Mouse (Mus musculus) hindbrain, embryonic 15.5 days (tissue): ENCODE measurements around the gene Hdac9. TPM values are rescaled to one million over a fixed set of nuclear protein-coding genes. Genes with fewer than 3 reads are reported as not detected.

Source experiments
- ATAC-seq: fragments of 200-750 bp; cut with Nextera tagmentation; 2 replicates; pipeline ENCODE4 v1.8.0; 2017; ENCODE audit warnings: low read depth, moderate number of reproducible peaks, moderate TSS enrichment; ENCODE audit not compliant: low FRiP score
- H3K27ac ChIP-seq: fragments of 300-500 bp; sonication (generic); replicated peaks from 2 replicates; pipeline ENCODE4 v1.5.1; 2015; ENCODE audit warnings: mild to moderate bottlenecking, inconsistent platforms
- H3K27me3 ChIP-seq: fragments of 300-500 bp; sonication (generic); 2 replicates; pipeline ENCODE4 v1.6.1; 2015; ENCODE audit warnings: control low read depth, inconsistent platforms
- H3K36me3 ChIP-seq: fragments of 300-500 bp; sonication (generic); 2 replicates; pipeline ENCODE4 v1.6.1; 2015; ENCODE audit warnings: control low read depth, inconsistent platforms
- H3K4me1 ChIP-seq: fragments of 300-500 bp; sonication (generic); replicated peaks from 2 replicates; pipeline ENCODE4 v1.6.1; 2015; ENCODE audit warnings: control low read depth, inconsistent platforms
- H3K4me2 ChIP-seq: fragments of 300-500 bp; sonication (generic); 2 replicates; pipeline ENCODE4 v1.6.1; 2015; ENCODE audit warnings: moderate library complexity, mild to moderate bottlenecking, inconsistent platforms
- H3K4me3 ChIP-seq: fragments of 300-500 bp; sonication (generic); 2 replicates; pipeline ENCODE4 v1.5.1; 2015; ENCODE audit warnings: mild to moderate bottlenecking, inconsistent platforms
- H3K9ac ChIP-seq: fragments of 300-500 bp; sonication (generic); 2 replicates; pipeline ENCODE4 v1.6.1; 2015; ENCODE audit warnings: inconsistent platforms
- H3K9me3 ChIP-seq: fragments of 300-500 bp; sonication (generic); 2 replicates; pipeline ENCODE4 v1.6.1; 2016; ENCODE audit warnings: control low read depth, inconsistent platforms
- WGBS: fragments of 180-500 bp; shearing (Covaris S2); methylation state at CpG from one replicate; pipeline ENCODE4 v1.1.7; 2015; 5-methylcytosine and 5-hydroxymethylcytosine counted together
- polyA plus RNA-seq: library from polyadenylated mRNA; unstranded; fragments of >200 nt; fragmentation: Nextera tagmentation; extraction: Ambion mirVana; gene quantifications from 2 replicates; pipeline ENCODE4 v1.2.1, GENCODE M21; 2015

Hdac9 gene
- polyA plus RNA-seq, 1 experiment from 2014 or later: 12.3 TPM

- no peak for ATAC-seq
- Histone ChIP-seq H3K36me3 (no peaks in the 10 kb centered on the region), H3K4me1 (peaks cover 12% of the 10 kb centered on the region; the same call in 1 of the 2 replicates), H3K4me3 (no peak overlapping the region), H3K9ac (no peak overlapping the region), H3K9me3 (no peaks in the 10 kb centered on the region), H3K27ac (no peak overlapping the region), H3K27me3 (no peaks in the 10 kb centered on the region), H3K4me2 (no peak overlapping the region)
- 70% methylated on average over 9 of the region's 9 CpGs for WGBS
Observed at GRCm38 (mm10) chr12:34221014-34221413, 695.9 kb downstream of the Hdac9 start.

DNA sequence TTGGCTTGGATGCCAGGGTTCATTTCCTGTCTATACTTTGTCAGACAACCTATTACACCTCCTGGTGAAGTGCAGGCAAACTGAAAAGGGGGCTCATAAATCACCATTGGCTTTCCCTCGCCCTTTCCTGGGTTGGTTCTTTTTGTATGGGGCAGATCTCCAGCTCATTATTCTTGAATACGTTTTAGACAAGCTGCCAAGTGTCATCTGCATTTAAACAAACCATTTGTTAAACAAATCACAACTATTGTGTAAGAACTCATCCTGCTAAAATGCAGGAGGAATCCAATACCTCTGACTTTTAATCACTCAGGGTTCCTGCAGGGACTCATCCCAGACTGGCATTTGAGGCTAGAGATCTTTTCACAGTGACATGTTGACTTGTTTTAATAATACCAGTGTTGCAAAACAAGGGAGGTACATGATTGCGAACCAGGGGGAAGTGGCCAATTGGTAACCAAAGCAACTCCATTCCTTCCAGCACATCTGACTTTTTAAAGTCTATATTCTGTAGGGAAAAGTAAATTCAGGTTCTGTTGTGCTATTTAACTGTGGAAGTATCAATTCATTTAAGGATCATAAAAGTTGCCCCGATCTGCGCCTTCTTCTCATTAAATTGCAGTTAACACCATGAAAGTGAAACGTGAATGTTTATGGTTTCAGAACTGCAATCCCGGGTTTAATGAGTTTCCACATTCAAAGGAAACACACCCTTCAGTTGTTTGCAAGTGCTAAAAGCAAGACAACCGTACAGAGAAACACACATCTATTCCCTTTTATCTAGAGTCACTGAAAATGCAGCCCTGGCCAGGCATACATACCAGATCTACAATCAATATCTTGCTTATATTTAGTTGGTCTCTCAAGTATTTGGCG lies 696.6 kb downstream of the Hdac9 start:
- Histone ChIP-seq H3K9ac (no peak overlapping the region), H3K4me2 (no peak overlapping the region), H3K4me1 (peaks cover 12% of the 10 kb centered on the region), H3K36me3 (no peaks in the 10 kb centered on the region), H3K4me3 (no peak overlapping the region), H3K27ac (no peak overlapping the region), H3K27me3 (no peaks in the 10 kb centered on the region), H3K9me3 (no peaks in the 10 kb centered on the region)
- ATAC-seq: no peak
- WGBS: 39% methylated on average over 9 of the region's 9 CpGs

GRCm38 (mm10) chr12:34218561-34218960 lies 698.3 kb downstream of the Hdac9 start:
- Histone ChIP-seq H3K4me3 (no peak overlapping the region), H3K4me1 (peaks cover 12% of the 10 kb centered on the region), H3K36me3 (no peaks in the 10 kb centered on the region), H3K27me3 (no peaks in the 10 kb centered on the region), H3K4me2 (no peak overlapping the region), H3K27ac (no peak overlapping the region), H3K9ac (no peak overlapping the region), H3K9me3 (no peaks in the 10 kb centered on the region)
- WGBS: 93% methylated on average over 2 of the region's 2 CpGs
- no peak for ATAC-seq

DNA sequence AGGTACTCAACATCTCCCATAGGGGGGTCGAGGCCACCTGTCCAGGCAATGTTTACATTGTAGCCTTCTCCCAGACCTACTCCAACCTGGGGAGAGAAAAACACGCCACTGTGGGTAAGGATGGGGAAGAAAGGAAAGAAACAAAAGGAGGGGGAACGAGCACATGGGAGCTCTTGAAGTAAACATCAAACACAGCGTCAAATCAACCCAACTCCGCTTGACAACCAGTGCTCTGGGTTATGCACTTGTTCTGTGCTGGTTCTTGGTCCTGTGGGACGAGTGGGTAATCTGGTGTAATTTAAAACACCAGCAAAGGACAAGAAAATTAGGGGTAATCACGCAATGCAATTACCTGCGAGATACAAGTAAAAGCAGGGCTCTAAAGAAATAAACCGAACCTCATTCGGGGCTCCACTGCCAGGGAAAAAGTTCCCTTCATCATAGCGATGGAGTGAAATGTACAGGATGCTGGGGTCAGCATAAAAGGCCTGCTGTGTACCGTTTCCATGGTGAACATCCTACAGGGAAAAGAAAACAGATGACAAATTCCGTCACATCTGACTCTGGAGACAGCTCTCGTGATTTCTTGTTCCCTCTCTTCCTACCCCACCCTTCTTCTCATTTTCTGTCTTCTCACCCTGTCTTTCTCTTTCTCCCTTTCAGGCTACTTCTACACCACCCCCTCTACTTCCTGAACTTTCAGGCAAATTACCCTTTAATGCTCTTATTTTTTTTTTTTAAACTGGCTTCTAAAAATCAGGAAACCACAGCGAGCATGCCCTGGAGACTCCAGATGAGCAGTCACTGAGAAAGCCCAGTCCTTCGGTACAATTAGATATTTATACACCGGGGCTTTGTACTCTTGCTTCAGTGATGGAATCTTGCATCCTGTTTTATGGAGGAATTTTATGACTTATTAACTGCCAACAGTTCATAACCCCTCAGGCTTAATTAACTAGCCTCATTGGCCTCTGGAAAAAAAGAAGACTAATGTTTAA lies 701.6 kb downstream of the Hdac9 start:
- H3K36me3 ChIP-seq: no peaks in the 10 kb centered on the region
- 61% methylated on average over 17 of the region's 17 CpGs for WGBS
- H3K27me3 ChIP-seq: no peaks in the 10 kb centered on the region
- H3K4me1 ChIP-seq: peaks cover 5% of the 10 kb centered on the region
- no peak overlapping the region for H3K4me2 ChIP-seq
- H3K4me3 ChIP-seq: no peak overlapping the region
- no peak overlapping the region for H3K27ac ChIP-seq
- peak; percentile 61; the same call in 1 of the 2 replicates for ATAC-seq
- no peaks in the 10 kb centered on the region for H3K9me3 ChIP-seq
- no peak overlapping the region for H3K9ac ChIP-seq

- no peaks in the 10 kb centered on the region; the same call in 1 of the 2 replicates for H3K4me1 ChIP-seq
- no peaks in the 10 kb centered on the region for H3K36me3 ChIP-seq
- no peaks in the 10 kb centered on the region for H3K9me3 ChIP-seq
- no peak overlapping the region for H3K9ac ChIP-seq
- H3K4me2 ChIP-seq: no peak overlapping the region
- no peak overlapping the region for H3K4me3 ChIP-seq
- no peak for ATAC-seq
- H3K27me3 ChIP-seq: no peaks in the 10 kb centered on the region
- H3K27ac ChIP-seq: no peak overlapping the region
- WGBS: 88% methylated on average over 3 of the region's 3 CpGs
Observed at GRCm38 (mm10) chr12:34212162-34212561, 704.7 kb downstream of the Hdac9 start.

GRCm38 (mm10) chr12:34201471-34201870 lies 715.4 kb downstream of the Hdac9 start:
- Histone ChIP-seq H3K36me3 (no peaks in the 10 kb centered on the region), H3K4me1 (no peaks in the 10 kb centered on the region), H3K27ac (no peak overlapping the region), H3K4me3 (no peak overlapping the region), H3K9ac (no peak overlapping the region), H3K4me2 (no peak overlapping the region), H3K9me3 (no peaks in the 10 kb centered on the region), H3K27me3 (no peaks in the 10 kb centered on the region)
- no peak for ATAC-seq
- 71% methylated on average over 3 of the region's 3 CpGs for WGBS

- Histone ChIP-seq H3K9me3 (no peaks in the 10 kb centered on the region), H3K4me2 (no peak overlapping the region), H3K4me1 (no peaks in the 10 kb centered on the region), H3K4me3 (no peak overlapping the region), H3K27me3 (no peaks in the 10 kb centered on the region), H3K9ac (no peak overlapping the region), H3K27ac (no peak overlapping the region), H3K36me3 (no peaks in the 10 kb centered on the region)
- no peak for ATAC-seq
- 72% methylated on average over 4 of the region's 4 CpGs for WGBS
Observed at GRCm38 (mm10) chr12:34200030-34200446, 716.9 kb downstream of the Hdac9 start.

DNA sequence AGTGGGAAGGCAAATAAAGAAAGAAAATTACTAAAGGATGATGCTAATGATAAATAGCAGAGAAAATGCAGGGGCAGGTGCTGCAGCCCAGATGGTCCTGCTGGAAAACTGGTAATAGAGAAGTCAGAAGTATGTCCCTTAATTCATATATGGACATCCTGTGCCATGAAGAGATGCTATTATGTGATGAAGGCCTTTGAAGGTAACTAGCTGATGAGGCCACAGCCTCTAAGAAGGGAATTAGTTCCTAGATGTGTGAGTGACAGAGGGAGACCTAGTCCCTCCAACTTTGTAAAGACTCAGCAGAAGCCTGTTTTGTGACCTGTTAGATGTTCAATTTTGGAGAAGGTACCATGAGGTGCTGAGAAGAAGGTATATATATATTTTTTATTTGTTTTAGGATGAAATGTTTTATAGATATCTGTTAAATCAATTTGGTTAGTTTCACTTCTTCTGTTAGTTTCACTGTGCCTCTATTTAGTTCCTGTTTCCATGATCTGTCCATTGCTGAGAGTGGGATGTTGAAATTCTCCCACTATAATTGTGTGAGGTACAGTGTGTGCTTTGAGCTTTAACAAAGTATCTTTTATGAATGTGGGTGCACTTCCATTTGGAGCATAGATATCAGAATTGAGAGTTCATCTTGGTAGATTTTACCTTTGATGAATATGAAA lies 721.6 kb downstream of the Hdac9 start:
- H3K36me3 ChIP-seq: no peaks in the 10 kb centered on the region

DNA sequence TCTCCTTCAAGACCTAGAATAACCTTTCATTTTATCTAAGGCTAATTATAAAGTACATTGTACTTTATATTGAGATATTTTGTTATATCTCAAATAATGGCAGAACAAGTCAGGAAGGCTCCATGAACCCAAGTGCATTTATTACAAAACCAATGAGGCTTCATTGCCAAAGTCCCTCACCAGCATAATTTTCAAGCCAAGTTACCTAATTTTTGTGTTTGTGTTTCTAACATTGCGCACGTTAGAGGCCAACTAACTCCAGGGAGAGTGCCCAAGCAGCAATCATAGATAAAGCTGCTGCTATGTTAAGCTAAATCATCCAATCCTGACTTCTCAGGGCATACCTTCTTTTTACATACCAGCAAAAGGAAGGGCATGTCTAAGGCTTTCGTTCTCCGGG lies 722.8 kb downstream of the Hdac9 start:
- ATAC-seq: no peak
- no peak overlapping the region for H3K4me2 ChIP-seq
- no peak overlapping the region for H3K27ac ChIP-seq
- H3K9ac ChIP-seq: no peak overlapping the region
- no peak overlapping the region for H3K4me3 ChIP-seq
- no peaks in the 10 kb centered on the region for H3K4me1 ChIP-seq
- H3K27me3 ChIP-seq: no peaks in the 10 kb centered on the region
- 90% methylated on average over 4 of the region's 4 CpGs for whole genome bisulfite sequencing
- no peaks in the 10 kb centered on the region for H3K36me3 ChIP-seq
- no peaks in the 10 kb centered on the region for H3K9me3 ChIP-seq

More for the DNA sequence above, 721.6 kb downstream of the Hdac9 start:
- no peak overlapping the region for H3K9ac ChIP-seq
- H3K27ac ChIP-seq: no peak overlapping the region
- no peak overlapping the region for H3K4me3 ChIP-seq
- H3K9me3 ChIP-seq: no peaks in the 10 kb centered on the region
- H3K4me1 ChIP-seq: no peaks in the 10 kb centered on the region
- no peak overlapping the region for H3K4me2 ChIP-seq
- ATAC-seq: no peak
- H3K27me3 ChIP-seq: no peaks in the 10 kb centered on the region

DNA sequence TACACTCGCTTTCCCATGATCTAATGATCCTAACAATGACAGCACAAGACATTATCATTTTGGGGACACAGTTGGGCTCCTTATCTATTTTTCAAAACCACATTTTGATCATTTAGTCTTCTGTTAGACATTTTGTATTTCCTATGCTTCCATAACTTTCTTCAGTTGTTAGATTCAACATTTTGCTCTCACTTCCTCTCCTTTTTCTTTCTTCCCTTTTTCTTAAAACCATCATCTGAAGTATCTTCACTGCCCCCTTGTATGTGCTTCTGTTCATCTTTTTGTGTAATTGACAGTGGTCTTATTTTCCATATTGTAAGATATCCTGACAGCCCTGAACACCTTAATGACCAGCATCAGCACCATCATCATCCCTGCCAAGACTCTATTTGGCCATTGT lies 725.6 kb downstream of the Hdac9 start:
- 91% methylated on average over 1 of the region's 1 CpGs for WGBS
- Histone ChIP-seq H3K4me2 (no peak overlapping the region), H3K27me3 (no peaks in the 10 kb centered on the region), H3K4me1 (no peaks in the 10 kb centered on the region), H3K9me3 (no peaks in the 10 kb centered on the region), H3K4me3 (no peak overlapping the region), H3K9ac (no peak overlapping the region), H3K36me3 (no peaks in the 10 kb centered on the region), H3K27ac (no peak overlapping the region)
- no peak for ATAC-seq

- WGBS: 87% methylated on average over 4 of the region's 4 CpGs
Observed at GRCm38 (mm10) chr12:34178931-34179330, 738.0 kb downstream of the Hdac9 start.

More at GRCm38 (mm10) chr12:34178931-34179330, 738.0 kb downstream of the Hdac9 start:
- H3K27ac ChIP-seq: no peak overlapping the region
- no peak overlapping the region for H3K4me3 ChIP-seq
- no peaks in the 10 kb centered on the region for H3K27me3 ChIP-seq
- H3K36me3 ChIP-seq: no peaks in the 10 kb centered on the region
- ATAC-seq: no peak
- H3K9ac ChIP-seq: no peak overlapping the region
- no peak overlapping the region for H3K4me2 ChIP-seq
- H3K9me3 ChIP-seq: no peaks in the 10 kb centered on the region
- no peaks in the 10 kb centered on the region for H3K4me1 ChIP-seq
